Mouse (Mus musculus): Measurements from ENCODE around the gene Txndc17. TPM values are rescaled to one million over a fixed set of nuclear protein-coding genes. Genes with fewer than 3 reads are reported as not detected.

Txndc17 gene
- polyA plus RNA-seq, 1 experiment from 2014 or later = 176 TPM

GRCm38 (mm10) chr11:72203440-72203839 is 3.9 kb upstream of the Txndc17 start:
- Histone ChIP-seq H3K27me3 (ENCODE audit: poor library complexity, severe bottlenecking) (no peaks in the 10 kb centered on the region), H3K9me3 (no peaks in the 10 kb centered on the region), H3K36me3 (replicated peaks) (peaks cover 31% of the 10 kb centered on the region), H3K4me3 (no peak overlapping the region), H3K4me1 (peaks cover 37% of the 10 kb centered on the region), H3K27ac (no peak overlapping the region)
- WGBS = 89% methylated on average over 1 of the region's 1 CpGs
- no peak for DNase-seq (ENCODE audit: extremely low spot score, low spot score)

GRCm38 (mm10) chr11:72205256-72205655 is 2.1 kb upstream of the Txndc17 start:
- peaks cover 39% of the 10 kb centered on the region for H3K36me3 ChIP-seq (replicated peaks)
- H3K9me3 ChIP-seq = no peaks in the 10 kb centered on the region
- H3K27ac ChIP-seq = no peak overlapping the region
- H3K4me1 ChIP-seq = peaks cover 37% of the 10 kb centered on the region
- no peaks in the 10 kb centered on the region for H3K27me3 ChIP-seq (ENCODE audit: poor library complexity, severe bottlenecking)
- peak overlapping the region; percentile 81 for H3K4me3 ChIP-seq
- no peak for DNase-seq (ENCODE audit: extremely low spot score, low spot score)
- 76% methylated on average over 6 of the region's 6 CpGs for WGBS

GRCm38 (mm10) chr11:72206341-72207203 is 775 bp upstream of the Txndc17 start, which contains the start of gene Gm43951:
TSS of gene Gm43951 (minus strand) at chr11:72206840.
- peak within 1 kb of the TSS; percentile 81 for H3K4me3 ChIP-seq
- H3K27me3 ChIP-seq (ENCODE audit: poor library complexity, severe bottlenecking) = no peaks in the 10 kb centered on the region
- WGBS = 2% methylated on average over 43 of the region's 43 CpGs
- DNase-seq (ENCODE audit: extremely low spot score, low spot score) = peak; percentile 36
- H3K4me1 ChIP-seq = peaks cover 37% of the 10 kb centered on the region
- peak within 1 kb of the TSS; percentile 91 for H3K27ac ChIP-seq
- H3K36me3 ChIP-seq (replicated peaks) = peaks cover 42% of the 10 kb centered on the region
- no peaks in the 10 kb centered on the region for H3K9me3 ChIP-seq

- Histone ChIP-seq H3K36me3 (replicated peaks) (peaks cover 45% of the 10 kb centered on the region), H3K9me3 (no peaks in the 10 kb centered on the region), H3K27me3 (ENCODE audit: poor library complexity, severe bottlenecking) (no peaks in the 10 kb centered on the region), H3K4me1 (peaks cover 37% of the 10 kb centered on the region), H3K27ac (peak overlapping the region; percentile 91), H3K4me3 (peak overlapping the region; percentile 81)
- DNase-seq (ENCODE audit: extremely low spot score, low spot score) = no peak
- WGBS = 24% methylated on average over 17 of the region's 17 CpGs
These were observed 559 bp downstream of the Txndc17 start for GRCm38 (mm10) chr11:72207834-72208377.

- H3K36me3 ChIP-seq (replicated peaks) = peaks cover 31% of the 10 kb centered on the region
- no peaks in the 10 kb centered on the region for H3K27me3 ChIP-seq (ENCODE audit: poor library complexity, severe bottlenecking)
- H3K9me3 ChIP-seq = no peaks in the 10 kb centered on the region
- peak overlapping the region; percentile 91 for H3K4me3 ChIP-seq
- peak overlapping the region; percentile 89 for H3K27ac ChIP-seq
- DNase-seq (ENCODE audit: extremely low spot score, low spot score) = peak; percentile 99
- peaks cover 28% of the 10 kb centered on the region for H3K4me1 ChIP-seq
- whole genome bisulfite sequencing = under 1% methylated on average over 51 of the region's 51 CpGs
These were observed 7.5 kb downstream of the Txndc17 start for GRCm38 (mm10) chr11:72214591-72215409.

GRCm38 (mm10) chr11:72215410-72215797 is 8.1 kb downstream of the Txndc17 start, which contains the start of gene Med31:
TSS of gene Med31 (minus strand) at chr11:72215592.
- peak within 1 kb of the TSS; percentile 91 for H3K4me3 ChIP-seq
- 5% methylated on average over 29 of the region's 29 CpGs for WGBS
- H3K27ac ChIP-seq = peak within 1 kb of the TSS; percentile 89
- H3K9me3 ChIP-seq = no peaks in the 10 kb centered on the region
- peaks cover 28% of the 10 kb centered on the region for H3K4me1 ChIP-seq
- no peak for DNase-seq (ENCODE audit: extremely low spot score, low spot score)
- peaks cover 25% of the 10 kb centered on the region for H3K36me3 ChIP-seq (replicated peaks)
- no peaks in the 10 kb centered on the region for H3K27me3 ChIP-seq (ENCODE audit: poor library complexity, severe bottlenecking)

GRCm38 (mm10) chr11:72217116-72217515 is 9.8 kb downstream of the Txndc17 start:
- Histone ChIP-seq H3K27ac (no peak overlapping the region), H3K9me3 (no peaks in the 10 kb centered on the region), H3K4me3 (no peak overlapping the region), H3K36me3 (replicated peaks) (peaks cover 8% of the 10 kb centered on the region), H3K4me1 (peaks cover 28% of the 10 kb centered on the region), H3K27me3 (ENCODE audit: poor library complexity, severe bottlenecking) (no peaks in the 10 kb centered on the region)
- DNase-seq (ENCODE audit: extremely low spot score, low spot score) = no peak
- 91% methylated on average over 5 of the region's 5 CpGs for WGBS

GRCm38 (mm10) chr11:72221278-72221677 is 13.9 kb downstream of the Txndc17 start:
- H3K27ac ChIP-seq = no peak overlapping the region
- H3K4me1 ChIP-seq = peaks cover 15% of the 10 kb centered on the region
- H3K4me3 ChIP-seq = no peak overlapping the region
- H3K36me3 ChIP-seq (replicated peaks) = no peaks in the 10 kb centered on the region
- H3K27me3 ChIP-seq (ENCODE audit: poor library complexity, severe bottlenecking) = no peaks in the 10 kb centered on the region
- H3K9me3 ChIP-seq = no peaks in the 10 kb centered on the region
- DNase-seq (ENCODE audit: extremely low spot score, low spot score) = peak; percentile 74
- WGBS = 18% methylated on average over 6 of the region's 6 CpGs

- Histone ChIP-seq H3K36me3 (replicated peaks) (no peaks in the 10 kb centered on the region), H3K9me3 (no peaks in the 10 kb centered on the region), H3K27ac (no peak overlapping the region), H3K27me3 (ENCODE audit: poor library complexity, severe bottlenecking) (no peaks in the 10 kb centered on the region), H3K4me3 (no peak overlapping the region), H3K4me1 (peaks cover 10% of the 10 kb centered on the region)
- no peak for DNase-seq (ENCODE audit: extremely low spot score, low spot score)
- 89% methylated on average over 4 of the region's 4 CpGs for WGBS
These were observed 16.1 kb downstream of the Txndc17 start for GRCm38 (mm10) chr11:72223414-72223813.

- Histone ChIP-seq H3K9me3 (no peaks in the 10 kb centered on the region), H3K4me3 (no peak overlapping the region), H3K4me1 (peaks cover 10% of the 10 kb centered on the region), H3K27ac (no peak overlapping the region), H3K36me3 (replicated peaks) (no peaks in the 10 kb centered on the region), H3K27me3 (ENCODE audit: poor library complexity, severe bottlenecking) (no peaks in the 10 kb centered on the region)
- 25% methylated on average over 5 of the region's 5 CpGs for WGBS
- peak; percentile 70 for DNase-seq (ENCODE audit: extremely low spot score, low spot score)
These were observed 17.5 kb downstream of the Txndc17 start for GRCm38 (mm10) chr11:72224865-72225264.

GRCm38 (mm10) chr11:72226020-72226791 is 18.9 kb downstream of the Txndc17 start:
- 55% methylated on average over 10 of the region's 10 CpGs for WGBS
- H3K27ac ChIP-seq = no peak overlapping the region
- no peaks in the 10 kb centered on the region for H3K9me3 ChIP-seq
- no peaks in the 10 kb centered on the region for H3K36me3 ChIP-seq (replicated peaks)
- no peak for DNase-seq (ENCODE audit: extremely low spot score, low spot score)
- H3K27me3 ChIP-seq (ENCODE audit: poor library complexity, severe bottlenecking) = no peaks in the 10 kb centered on the region
- no peak overlapping the region for H3K4me3 ChIP-seq
- H3K4me1 ChIP-seq = peaks cover 10% of the 10 kb centered on the region

GRCm38 (mm10) chr11:72226901-72227300 is 19.6 kb downstream of the Txndc17 start:
- Histone ChIP-seq H3K27ac (0 out of 2 replicates have a peak overlapping the region, but pooled peaks have one; percentile 21), H3K9me3 (no peaks in the 10 kb centered on the region), H3K27me3 (ENCODE audit: poor library complexity, severe bottlenecking) (no peaks in the 10 kb centered on the region), H3K4me3 (no peak overlapping the region), H3K36me3 (replicated peaks) (no peaks in the 10 kb centered on the region), H3K4me1 (peaks cover 10% of the 10 kb centered on the region)
- WGBS = 85% methylated on average over 6 of the region's 6 CpGs
- DNase-seq (ENCODE audit: extremely low spot score, low spot score) = no peak

Data from forebrain, embryonic 10.5 days (tissue).